Mouse (Mus musculus) embryonic facial prominence, embryonic 14.5 days (tissue): ENCODE measurements at regions not wholly inside any gene's neighbourhood (a gene's known extent, or its start where the extent isn't known, plus 50 kb on each side); places are given as distances from the start of the nearest gene placed in this dataset.
A peak's percentile ranks its signal among the peaks of the same experiment; 100 is the strongest.

ENCODE experiments used
- ATAC-seq: fragments of 200-750 bp; cut with Nextera tagmentation; 2 replicates; pipeline ENCODE4 v1.8.0; 2017; ENCODE audit warnings: low read depth, moderate number of reproducible peaks, moderate TSS enrichment
- DNase-seq: peaks from one replicate; pipeline ENCODE4 v3.0.0-alpha.2; 2015; ENCODE audit warnings: low spot score
- H3K27ac ChIP-seq: fragments of 300-500 bp; sonication (generic); replicated peaks from 2 replicates; pipeline ENCODE4 v1.5.1; 2014; ENCODE audit warnings: low read depth, mild to moderate bottlenecking, low read length, moderate library complexity
- H3K27me3 ChIP-seq: fragments of 300-500 bp; sonication (generic); replicated peaks from 2 replicates; pipeline ENCODE4 v1.6.1; 2014; ENCODE audit warnings: low read length; ENCODE audit not compliant: control insufficient read depth, insufficient read depth
- H3K36me3 ChIP-seq: fragments of 300-500 bp; sonication (generic); 2 replicates; pipeline ENCODE4 v1.6.1; 2014; ENCODE audit warnings: low read length, mixed read lengths; ENCODE audit not compliant: control insufficient read depth, insufficient read depth
- H3K4me1 ChIP-seq: fragments of 300-500 bp; sonication (generic); 2 replicates; pipeline ENCODE4 v1.6.1; 2014; ENCODE audit warnings: antibody characterized with exemption, low read length; ENCODE audit not compliant: control insufficient read depth, insufficient read depth
- H3K4me2 ChIP-seq: fragments of 300-500 bp; sonication (generic); 2 replicates; pipeline ENCODE4 v1.6.1; 2014; ENCODE audit warnings: low read depth, mild to moderate bottlenecking, low read length, moderate library complexity, mixed read lengths
- H3K4me3 ChIP-seq: fragments of 300-500 bp; sonication (generic); 2 replicates; pipeline ENCODE4 v1.5.1; 2014; ENCODE audit warnings: low read depth, mild to moderate bottlenecking, low read length
- H3K9ac ChIP-seq: fragments of 300-500 bp; sonication (generic); 2 replicates; pipeline ENCODE4 v1.6.1; 2014; ENCODE audit warnings: low read depth, mild to moderate bottlenecking, low read length, moderate library complexity, mixed read lengths
- H3K9me3 ChIP-seq: fragments of 300-500 bp; sonication (generic); 2 replicates; pipeline ENCODE4 v1.6.1; 2016; ENCODE audit warnings: low read length; ENCODE audit not compliant: control insufficient read depth
- WGBS: fragments of 180-500 bp; shearing (Covaris S2); extraction: QIAGEN DNeasy Blood & Tissue Kit; methylation state at CpG from one replicate; pipeline ENCODE4 v1.1.7; 2014; 5-methylcytosine and 5-hydroxymethylcytosine counted together

GRCm38 (mm10) chr2:170219161-170219581 lies 71.3 kb upstream of the Zfp217 start:
- ATAC-seq = peak; percentile 7; the same call in 1 of the 2 replicates
- H3K27ac ChIP-seq = peak overlapping the region; percentile 89
- peaks cover 15% of the 10 kb centered on the region for H3K4me1 ChIP-seq
- H3K4me3 ChIP-seq = peak overlapping the region; percentile 36
- no peaks in the 10 kb centered on the region for H3K27me3 ChIP-seq
- H3K4me2 ChIP-seq = peak overlapping the region; percentile 73
- peak; percentile 52 for DNase-seq
- H3K9me3 ChIP-seq = peaks cover 5% of the 10 kb centered on the region; the same call in 1 of the 2 replicates
- peak overlapping the region; percentile 64 for H3K9ac ChIP-seq
- WGBS = 3% methylated on average over 11 of the region's 11 CpGs
- H3K36me3 ChIP-seq = no peaks in the 10 kb centered on the region

GRCm38 (mm10) chr2:170218230-170219044 lies 70.5 kb upstream of the Zfp217 start:
- Histone ChIP-seq H3K4me2 (peak overlapping the region; percentile 73), H3K4me3 (peak overlapping the region; percentile 36), H3K27me3 (no peaks in the 10 kb centered on the region), H3K9ac (peak overlapping the region; percentile 64; the same call in 1 of the 2 replicates), H3K4me1 (peaks cover 15% of the 10 kb centered on the region), H3K9me3 (peaks cover 5% of the 10 kb centered on the region; the same call in 1 of the 2 replicates), H3K36me3 (no peaks in the 10 kb centered on the region), H3K27ac (peak overlapping the region; percentile 89)
- peak; percentile 78 for DNase-seq
- ATAC-seq = peak; percentile 73
- 7% methylated on average over 22 of the region's 22 CpGs for WGBS

GRCm38 (mm10) chr2:170216311-170216710 lies 68.4 kb upstream of the Zfp217 start:
- peaks cover 5% of the 10 kb centered on the region; the same call in 1 of the 2 replicates for H3K9me3 ChIP-seq
- ATAC-seq (no peak), DNase-seq (no peak)
- no peaks in the 10 kb centered on the region for H3K27me3 ChIP-seq
- H3K27ac ChIP-seq = no peak overlapping the region
- H3K9ac ChIP-seq = no peak overlapping the region
- no peaks in the 10 kb centered on the region; the same call in 1 of the 2 replicates for H3K4me1 ChIP-seq
- no peak overlapping the region for H3K4me3 ChIP-seq
- WGBS = 89% methylated on average over 7 of the region's 7 CpGs
- no peaks in the 10 kb centered on the region for H3K36me3 ChIP-seq
- H3K4me2 ChIP-seq = no peak overlapping the region

- WGBS = 63% methylated on average over 12 of the region's 12 CpGs
- Histone ChIP-seq H3K9me3 (no peaks in the 10 kb centered on the region), H3K36me3 (no peaks in the 10 kb centered on the region), H3K4me1 (peaks cover 12% of the 10 kb centered on the region; the same call in 1 of the 2 replicates), H3K4me2 (no peak overlapping the region), H3K27me3 (no peaks in the 10 kb centered on the region), H3K9ac (no peak overlapping the region), H3K27ac (no peak overlapping the region), H3K4me3 (no peak overlapping the region)
- peak; percentile 70 for DNase-seq
- ATAC-seq = 0 out of 2 replicates have a peak, but pooled peaks have one; percentile 23
Measured at GRCm38 (mm10) chr2:170209121-170209520, 61.2 kb upstream of the Zfp217 start.

GRCm38 (mm10) chr2:170207878-170208277 lies 60.0 kb upstream of the Zfp217 start:
- no peaks in the 10 kb centered on the region for H3K27me3 ChIP-seq
- no peak overlapping the region for H3K9ac ChIP-seq
- DNase-seq = no peak
- H3K9me3 ChIP-seq = no peaks in the 10 kb centered on the region
- WGBS = 84% methylated on average over 7 of the region's 7 CpGs
- peaks cover 12% of the 10 kb centered on the region; the same call in 1 of the 2 replicates for H3K4me1 ChIP-seq
- no peaks in the 10 kb centered on the region for H3K36me3 ChIP-seq
- H3K4me2 ChIP-seq = no peak overlapping the region
- no peak for ATAC-seq
- H3K4me3 ChIP-seq = no peak overlapping the region
- no peak overlapping the region for H3K27ac ChIP-seq

- Histone ChIP-seq H3K36me3 (no peaks in the 10 kb centered on the region), H3K9me3 (no peaks in the 10 kb centered on the region), H3K4me3 (no peak overlapping the region), H3K4me2 (no peak overlapping the region), H3K4me1 (peaks cover 12% of the 10 kb centered on the region; the same call in 1 of the 2 replicates), H3K9ac (no peak overlapping the region), H3K27ac (no peak overlapping the region), H3K27me3 (no peaks in the 10 kb centered on the region)
- DNase-seq = no peak
- no peak for ATAC-seq
- 90% methylated on average over 6 of the region's 6 CpGs for WGBS
Measured at GRCm38 (mm10) chr2:170207395-170207794, 59.5 kb upstream of the Zfp217 start.

GRCm38 (mm10) chr2:170206870-170207269 lies 59.0 kb upstream of the Zfp217 start:
- Histone ChIP-seq H3K27me3 (no peaks in the 10 kb centered on the region), H3K36me3 (no peaks in the 10 kb centered on the region), H3K27ac (no peak overlapping the region), H3K9ac (no peak overlapping the region), H3K4me1 (peaks cover 12% of the 10 kb centered on the region; the same call in 1 of the 2 replicates), H3K9me3 (no peaks in the 10 kb centered on the region), H3K4me3 (no peak overlapping the region), H3K4me2 (no peak overlapping the region)
- ATAC-seq (no peak), DNase-seq (no peak)
- 53% methylated on average over 14 of the region's 14 CpGs for WGBS

GRCm38 (mm10) chr2:170206442-170206754 lies 58.5 kb upstream of the Zfp217 start:
- Histone ChIP-seq H3K36me3 (no peaks in the 10 kb centered on the region), H3K9ac (no peak overlapping the region), H3K4me1 (peaks cover 12% of the 10 kb centered on the region; the same call in 1 of the 2 replicates), H3K4me3 (no peak overlapping the region), H3K27ac (no peak overlapping the region), H3K27me3 (no peaks in the 10 kb centered on the region), H3K9me3 (no peaks in the 10 kb centered on the region), H3K4me2 (0 out of 2 replicates have a peak overlapping the region, but pooled peaks have one; percentile 63)
- peak; percentile 44 for DNase-seq
- peak; percentile 60 for ATAC-seq
- WGBS = 11% methylated on average over 6 of the region's 6 CpGs
